Mouse (Mus musculus) myocyte (in vitro differentiated cells): ENCODE measurements around the gene Frrs1.

Source experiments
- MYOD1 ChIP-seq, 3 experiments: IDR thresholded peaks; one replicate each; pipeline ENCODE4 v1.6.1; 2011; ENCODE audit warnings: control low read depth in 2 of 3, low read depth in 2 of 3, mild to moderate bottlenecking in 2 of 3, moderate library complexity in 1 of 3; ENCODE audit not compliant: insufficient read length in 2 of 3, control insufficient read depth in 1 of 3
- POLR2A ChIP-seq: IDR thresholded peaks from one replicate; pipeline ENCODE4 v1.6.1; 2011; ENCODE audit warnings: low read depth, mild to moderate bottlenecking, control low read depth, moderate library complexity; ENCODE audit not compliant: insufficient read length
- TCF12 ChIP-seq: IDR thresholded peaks from one replicate; pipeline ENCODE4 v1.6.1; 2011; ENCODE audit warnings: mild to moderate bottlenecking, control low read depth; ENCODE audit not compliant: poor library complexity, insufficient read depth, severe bottlenecking

- no peak for TF ChIP-seq POLR2A
- TF ChIP-seq MYOD1 (IDR thresholded peaks at IDR 0.05; ENCODE audit: control insufficient read depth in 1 of 3, insufficient read length in 2 of 3, low read depth in 2 of 3): no peak
- no peak for TF ChIP-seq TCF12
Observed at GRCm38 (mm10) chr3:116859752-116860151, 488 bp downstream of the Frrs1 start.
